Mouse (Mus musculus) forebrain, embryonic 11.5 days (tissue): Measurements from ENCODE around the gene Cbl. TPM values are rescaled to one million over a fixed set of nuclear protein-coding genes. Genes with fewer than 3 reads are reported as not detected.

ENCODE experiments used
- ATAC-seq: fragments of 200-750 bp; cut with Nextera tagmentation; replicated peaks from 2 replicates; pipeline ENCODE4 v1.8.0; 2017; ENCODE audit warnings: moderate TSS enrichment; ENCODE audit not compliant: low FRiP score
- DNase-seq: peaks from one replicate; pipeline ENCODE4 v3.0.0-alpha.2; 2017; ENCODE audit warnings: low spot score
- H3K27ac ChIP-seq: fragments of 300-500 bp; sonication (generic); 2 replicates; pipeline ENCODE4 v1.5.1; 2014; ENCODE audit warnings: low read depth, low read length
- H3K27me3 ChIP-seq: fragments of 300-500 bp; sonication (generic); 2 replicates; pipeline ENCODE4 v1.6.1; 2014; ENCODE audit warnings: mild to moderate bottlenecking, low read length, mixed read lengths; ENCODE audit not compliant: control insufficient read depth, insufficient read depth
- H3K36me3 ChIP-seq: fragments of 300-500 bp; sonication (generic); 2 replicates; pipeline ENCODE4 v1.6.1; 2014; ENCODE audit warnings: mild to moderate bottlenecking, low read length, moderate library complexity, mixed read lengths; ENCODE audit not compliant: control insufficient read depth, insufficient read depth
- H3K4me1 ChIP-seq: fragments of 300-500 bp; sonication (generic); replicated peaks from 2 replicates; pipeline ENCODE4 v1.6.1; 2014; ENCODE audit warnings: low read length, mixed read lengths; ENCODE audit not compliant: control insufficient read depth, insufficient read depth
- H3K4me2 ChIP-seq: fragments of 300-500 bp; sonication (generic); 2 replicates; pipeline ENCODE4 v1.6.1; 2014; ENCODE audit warnings: low read depth, mild to moderate bottlenecking, low read length, moderate library complexity, mixed read lengths; ENCODE audit not compliant: severe bottlenecking
- H3K4me3 ChIP-seq: fragments of 300-500 bp; sonication (generic); 2 replicates; pipeline ENCODE4 v1.5.1; 2014; ENCODE audit warnings: low read depth, low read length
- H3K9ac ChIP-seq: fragments of 300-500 bp; sonication (generic); 2 replicates; pipeline ENCODE4 v1.6.1; 2014; ENCODE audit warnings: low read length
- H3K9me3 ChIP-seq: fragments of 300-500 bp; sonication (generic); 2 replicates; pipeline ENCODE4 v1.6.1; 2016; ENCODE audit warnings: low read length, mixed read lengths; ENCODE audit not compliant: control insufficient read depth
- WGBS: fragments of 180-500 bp; shearing (Covaris S2); extraction: QIAGEN DNeasy Blood & Tissue Kit; methylation state at CpG from one replicate; pipeline ENCODE4 v1.1.7; 2014; 5-methylcytosine and 5-hydroxymethylcytosine counted together
- polyA plus RNA-seq: library from polyadenylated mRNA; unstranded; fragments of >200 nt; fragmentation: Nextera tagmentation; extraction: Ambion mirVana; gene quantifications from 2 replicates; pipeline ENCODE4 v1.2.1, GENCODE M21; 2014

The Cbl gene
- polyA plus RNA-seq, 1 experiment from 2014 or later, result 25.9 TPM

- 90% methylated on average over 3 of the region's 3 CpGs for WGBS
- Histone ChIP-seq H3K9ac (no peak overlapping the region), H3K4me1 (no peaks in the 10 kb centered on the region), H3K4me3 (no peak overlapping the region), H3K4me2 (no peak overlapping the region), H3K36me3 (no peaks in the 10 kb centered on the region; the same call in 1 of the 2 replicates), H3K9me3 (no peaks in the 10 kb centered on the region), H3K27me3 (no peaks in the 10 kb centered on the region), H3K27ac (no peak overlapping the region)
- DNase-seq (no peak), ATAC-seq (no peak)
Measured at GRCm38 (mm10) chr9:44170691-44171151, 63.1 kb downstream of the Cbl start.

- Histone ChIP-seq H3K9me3 (no peaks in the 10 kb centered on the region), H3K4me3 (no peak overlapping the region), H3K4me2 (no peak overlapping the region), H3K27ac (no peak overlapping the region), H3K9ac (no peak overlapping the region), H3K4me1 (no peaks in the 10 kb centered on the region), H3K36me3 (no peaks in the 10 kb centered on the region; the same call in 1 of the 2 replicates), H3K27me3 (no peaks in the 10 kb centered on the region)
- ATAC-seq, result no peak
- no peak for DNase-seq
- 91% methylated on average over 5 of the region's 5 CpGs for WGBS
Measured at GRCm38 (mm10) chr9:44168931-44169330, 64.9 kb downstream of the Cbl start.

GRCm38 (mm10) chr9:44159886-44160285 lies 74.0 kb downstream of the Cbl start:
- DNase-seq, result no peak
- H3K27ac ChIP-seq, result no peak overlapping the region
- no peak for ATAC-seq
- no peak overlapping the region for H3K4me3 ChIP-seq
- no peaks in the 10 kb centered on the region for H3K27me3 ChIP-seq
- no peaks in the 10 kb centered on the region for H3K9me3 ChIP-seq
- peaks cover 5% of the 10 kb centered on the region for H3K36me3 ChIP-seq
- no peaks in the 10 kb centered on the region for H3K4me1 ChIP-seq
- no peak overlapping the region for H3K4me2 ChIP-seq
- no peak overlapping the region for H3K9ac ChIP-seq
- 87% methylated on average over 3 of the region's 3 CpGs for WGBS

- Histone ChIP-seq H3K9ac (no peak overlapping the region), H3K4me3 (no peak overlapping the region), H3K36me3 (peaks cover 3% of the 10 kb centered on the region; the same call in 1 of the 2 replicates), H3K4me2 (no peak overlapping the region), H3K27ac (no peak overlapping the region), H3K4me1 (no peaks in the 10 kb centered on the region), H3K27me3 (no peaks in the 10 kb centered on the region), H3K9me3 (no peaks in the 10 kb centered on the region)
- WGBS, result 63% methylated on average over 3 of the region's 3 CpGs
- DNase-seq, result no peak
- no peak for ATAC-seq
Measured at GRCm38 (mm10) chr9:44147290-44147689, 86.6 kb downstream of the Cbl start.

GRCm38 (mm10) chr9:44144718-44145060 lies 89.2 kb downstream of the Cbl start:
- H3K4me2 ChIP-seq, result no peak overlapping the region
- no peak for ATAC-seq
- H3K27me3 ChIP-seq, result no peaks in the 10 kb centered on the region
- no peak overlapping the region for H3K4me3 ChIP-seq
- H3K9ac ChIP-seq, result no peak overlapping the region
- H3K36me3 ChIP-seq, result no peaks in the 10 kb centered on the region
- no peak for DNase-seq
- H3K9me3 ChIP-seq, result no peaks in the 10 kb centered on the region
- H3K4me1 ChIP-seq, result no peaks in the 10 kb centered on the region
- no peak overlapping the region for H3K27ac ChIP-seq

- Histone ChIP-seq H3K4me1 (no peaks in the 10 kb centered on the region), H3K27me3 (no peaks in the 10 kb centered on the region), H3K9me3 (no peaks in the 10 kb centered on the region), H3K36me3 (no peaks in the 10 kb centered on the region), H3K4me2 (no peak overlapping the region), H3K4me3 (no peak overlapping the region), H3K9ac (no peak overlapping the region), H3K27ac (no peak overlapping the region)
- no peak for ATAC-seq
- DNase-seq, result no peak
- WGBS, result 31% methylated on average over 6 of the region's 8 CpGs
Measured at GRCm38 (mm10) chr9:44144023-44144717, 89.7 kb downstream of the Cbl start.

GRCm38 (mm10) chr9:44143421-44143820 lies 90.4 kb downstream of the Cbl start:
- 74% methylated on average over 5 of the region's 5 CpGs for WGBS
- DNase-seq (no peak), ATAC-seq (no peak)
- H3K27ac ChIP-seq, result no peak overlapping the region
- H3K9me3 ChIP-seq, result no peaks in the 10 kb centered on the region
- no peaks in the 10 kb centered on the region for H3K36me3 ChIP-seq
- H3K4me2 ChIP-seq, result no peak overlapping the region
- H3K27me3 ChIP-seq, result no peaks in the 10 kb centered on the region
- H3K9ac ChIP-seq, result no peak overlapping the region
- no peaks in the 10 kb centered on the region for H3K4me1 ChIP-seq
- no peak overlapping the region for H3K4me3 ChIP-seq

GRCm38 (mm10) chr9:44141951-44142350 lies 91.9 kb downstream of the Cbl start:
- H3K4me3 ChIP-seq, result no peak overlapping the region

GRCm38 (mm10) chr9:44137846-44138245 lies 96.0 kb downstream of the Cbl start:
- ATAC-seq, result no peak
- Histone ChIP-seq H3K9ac (no peak overlapping the region), H3K36me3 (no peaks in the 10 kb centered on the region), H3K4me3 (no peak overlapping the region), H3K9me3 (no peaks in the 10 kb centered on the region), H3K27ac (no peak overlapping the region), H3K4me1 (peaks cover 11% of the 10 kb centered on the region), H3K27me3 (peaks cover 22% of the 10 kb centered on the region), H3K4me2 (no peak overlapping the region)
- DNase-seq, result no peak
- WGBS, result 85% methylated on average over 4 of the region's 4 CpGs

More at GRCm38 (mm10) chr9:44141951-44142350, 91.9 kb downstream of the Cbl start:
- Histone ChIP-seq H3K4me2 (no peak overlapping the region), H3K27ac (no peak overlapping the region), H3K4me1 (no peaks in the 10 kb centered on the region), H3K9ac (no peak overlapping the region), H3K27me3 (no peaks in the 10 kb centered on the region), H3K36me3 (no peaks in the 10 kb centered on the region), H3K9me3 (no peaks in the 10 kb centered on the region)
- DNase-seq (no peak), ATAC-seq (no peak)
- 63% methylated on average over 5 of the region's 5 CpGs for WGBS
